Mouse (Mus musculus) left cerebral cortex, postnatal 25 days (tissue): ENCODE results near the gene Lrba. TPM values are rescaled to one million over a fixed set of nuclear protein-coding genes. Genes with fewer than 3 reads are reported as not detected.
A peak's percentile ranks its signal among the peaks of the same experiment; 100 is the strongest.

Experiments used
- DNase-seq, 2 experiments: peaks; one replicate each; pipeline ENCODE4 v3.0.0; 2022; ENCODE audit warnings: low spot score in 2 of 2, mixed read lengths in 1 of 2
- intact Hi-C: fragments of 180-260 bp; cut with DNase I; formaldehyde crosslinking; loops from one replicate; pipeline ENCODE4 v1.15.1; 2025
- total RNA-seq, 2 experiments: library from RNA; stranded (reverse); gene quantifications; 2 replicates each; pipeline ENCODE4 v1.2.3; 2021

The Lrba gene
- total RNA-seq, 2 experiments from 2014 or later, result 24.7 to 30.6 TPM

- no peak for DNase-seq
- intact Hi-C loops, result loop anchor here (10.0 kb wide), 1 partner anchor 291 kb away; no protein-coding TSS in a partner anchor
Observed at GRCm38 (mm10) chr3:86443497-86443896, 219.0 kb downstream of the Lrba start.

DNA sequence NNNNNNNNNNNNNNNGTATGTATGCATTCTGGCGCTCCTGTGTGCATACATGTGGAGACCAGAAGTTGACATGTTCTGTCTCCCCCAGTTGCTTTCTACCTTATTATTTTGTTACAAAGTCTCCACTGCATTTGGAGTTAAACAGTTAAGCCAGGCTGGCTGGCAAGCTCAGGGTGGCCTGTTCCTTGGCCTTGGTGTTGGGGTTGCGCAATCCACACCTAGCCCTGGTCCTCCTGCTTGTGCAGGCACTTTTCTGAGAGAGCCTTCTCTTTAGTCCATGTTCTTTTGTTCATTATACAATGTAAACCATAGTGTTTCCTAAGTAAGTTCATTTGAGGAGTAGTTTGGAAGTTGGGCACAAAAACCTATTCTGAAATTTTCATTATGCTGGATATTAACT is 226.7 kb downstream of the Lrba start:
- intact Hi-C loops, result no loop called here
- DNase-seq, result no peak

- DNase-seq, result no peak
- intact Hi-C loops, result no loop called here
Observed at GRCm38 (mm10) chr3:86461582-86461981, 237.1 kb downstream of the Lrba start.

- intact Hi-C loops, result no loop called here
Observed at GRCm38 (mm10) chr3:86489992-86490391, 265.5 kb downstream of the Lrba start.

GRCm38 (mm10) chr3:86500586-86500985 is 276.1 kb downstream of the Lrba start:
- intact Hi-C loops, result no loop called here
- no peak for DNase-seq

More at GRCm38 (mm10) chr3:86489992-86490391, 265.5 kb downstream of the Lrba start:
- no peak for DNase-seq

- intact Hi-C loops, result no loop called here
- peak in 1 of 2 experiments; percentile 16 for DNase-seq
Observed at GRCm38 (mm10) chr3:86518506-86519109, 294.1 kb downstream of the Lrba start.

DNA sequence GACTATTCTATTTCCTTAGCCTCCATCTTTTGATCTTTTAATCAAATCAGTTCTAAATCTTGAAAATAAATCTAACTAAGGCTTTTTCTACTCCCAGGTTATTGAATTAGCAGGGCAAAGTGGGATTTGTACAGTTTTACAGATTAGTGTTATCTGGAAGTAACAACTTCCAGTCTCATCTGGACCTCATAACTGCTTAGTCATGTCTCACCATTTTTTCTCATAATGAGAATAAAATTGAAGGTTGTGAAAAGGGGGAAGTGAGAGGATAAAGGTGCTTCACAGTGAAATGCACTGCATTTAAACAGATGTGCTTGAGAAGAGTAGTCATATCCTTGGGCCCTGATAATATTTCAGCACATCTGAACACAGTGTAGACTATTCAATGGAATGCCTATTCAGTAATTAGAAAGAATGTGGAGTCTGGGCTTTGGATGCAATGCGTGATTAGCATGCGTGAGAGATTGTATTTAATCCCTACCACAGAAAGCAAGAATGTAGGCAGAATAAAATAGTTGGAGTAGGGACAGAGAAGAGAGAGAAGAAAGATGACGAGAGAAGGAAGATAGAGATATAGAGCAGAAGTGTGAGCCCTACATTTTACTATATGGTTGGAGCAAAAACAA is 298.5 kb downstream of the Lrba start:
- intact Hi-C loops, result no loop called here

GRCm38 (mm10) chr3:86531531-86532269 is 307.2 kb downstream of the Lrba start:
- DNase-seq, result no peak
- intact Hi-C loops, result no loop called here

More for the DNA sequence above, 298.5 kb downstream of the Lrba start:
- DNase-seq, result no peak

DNA sequence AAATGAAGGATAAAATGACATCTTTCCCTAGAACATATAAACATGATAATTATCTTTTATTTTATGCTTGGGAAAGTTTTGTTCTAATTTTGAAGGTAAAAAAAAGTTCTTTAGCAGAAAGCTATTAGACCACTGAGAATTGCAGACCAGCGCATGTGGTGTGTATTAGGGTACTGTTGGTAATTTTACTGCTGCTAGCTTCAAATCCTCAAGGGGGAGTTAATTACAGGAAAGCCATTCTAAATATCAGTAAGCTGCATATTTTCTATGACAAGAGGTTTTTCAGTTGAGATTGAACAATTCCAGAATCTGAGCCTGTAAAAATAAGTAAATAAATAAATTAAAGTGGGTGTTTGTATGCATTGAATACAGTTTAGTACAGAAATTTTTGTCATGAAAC is 312.3 kb downstream of the Lrba start:
- DNase-seq, result no peak
- intact Hi-C loops, result no loop called here

- intact Hi-C loops, result no loop called here
Observed at GRCm38 (mm10) chr3:86538645-86539554, 314.4 kb downstream of the Lrba start.

GRCm38 (mm10) chr3:86539555-86540168 is 315.2 kb downstream of the Lrba start:
- intact Hi-C loops, result no loop called here
- no peak for DNase-seq

More at GRCm38 (mm10) chr3:86538645-86539554, 314.4 kb downstream of the Lrba start:
- DNase-seq, result no peak

- DNase-seq, result no peak
- intact Hi-C loops, result no loop called here
Observed at GRCm38 (mm10) chr3:86541074-86541614, 316.7 kb downstream of the Lrba start.

GRCm38 (mm10) chr3:86541863-86542397 is 317.4 kb downstream of the Lrba start:
- intact Hi-C loops, result no loop called here

DNA sequence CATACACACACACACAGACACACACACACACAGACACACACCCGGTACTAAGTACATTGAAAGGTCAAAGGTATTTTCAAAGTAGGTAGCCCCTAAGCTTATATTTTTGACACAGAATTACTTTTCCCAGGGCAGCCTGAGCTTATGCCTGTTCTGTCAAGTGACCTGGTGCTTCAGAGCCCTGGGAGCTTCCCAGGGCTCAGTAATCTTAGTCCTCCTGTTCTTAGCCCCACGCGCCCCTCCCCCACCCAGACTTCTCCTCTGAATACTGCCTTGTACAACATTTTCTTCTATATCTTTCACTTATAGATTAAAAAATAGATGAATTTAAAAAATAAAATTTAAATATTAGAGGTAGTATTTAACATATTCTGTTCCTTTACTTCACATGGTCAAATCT is 320.3 kb downstream of the Lrba start:
- DNase-seq, result no peak
- intact Hi-C loops, result no loop called here

More at GRCm38 (mm10) chr3:86541863-86542397, 317.4 kb downstream of the Lrba start:
- DNase-seq, result no peak

DNA sequence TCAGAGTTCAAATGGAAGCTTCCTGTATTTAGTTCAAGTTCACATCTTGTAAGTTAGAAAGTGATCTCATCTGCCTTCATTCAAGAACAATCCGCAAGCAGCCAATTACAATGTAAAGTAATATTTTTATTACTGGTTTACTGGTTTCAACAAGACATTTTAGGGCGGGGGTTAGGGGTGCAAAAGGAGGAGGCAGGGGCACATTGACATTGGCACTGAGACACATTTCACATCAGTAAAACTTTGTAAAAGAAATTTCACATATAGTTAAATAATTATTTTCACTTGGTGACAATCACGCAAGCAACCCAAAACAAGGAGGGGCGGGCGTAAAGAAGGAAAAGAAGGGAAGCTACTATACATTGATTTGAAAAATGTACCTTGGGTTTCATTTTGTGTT is 321.5 kb downstream of the Lrba start:
- DNase-seq, result no peak
- intact Hi-C loops, result no loop called here

GRCm38 (mm10) chr3:86546471-86547250 is 322.2 kb downstream of the Lrba start:
- intact Hi-C loops, result no loop called here
- peak; percentile 37 to 58 for DNase-seq

DNA sequence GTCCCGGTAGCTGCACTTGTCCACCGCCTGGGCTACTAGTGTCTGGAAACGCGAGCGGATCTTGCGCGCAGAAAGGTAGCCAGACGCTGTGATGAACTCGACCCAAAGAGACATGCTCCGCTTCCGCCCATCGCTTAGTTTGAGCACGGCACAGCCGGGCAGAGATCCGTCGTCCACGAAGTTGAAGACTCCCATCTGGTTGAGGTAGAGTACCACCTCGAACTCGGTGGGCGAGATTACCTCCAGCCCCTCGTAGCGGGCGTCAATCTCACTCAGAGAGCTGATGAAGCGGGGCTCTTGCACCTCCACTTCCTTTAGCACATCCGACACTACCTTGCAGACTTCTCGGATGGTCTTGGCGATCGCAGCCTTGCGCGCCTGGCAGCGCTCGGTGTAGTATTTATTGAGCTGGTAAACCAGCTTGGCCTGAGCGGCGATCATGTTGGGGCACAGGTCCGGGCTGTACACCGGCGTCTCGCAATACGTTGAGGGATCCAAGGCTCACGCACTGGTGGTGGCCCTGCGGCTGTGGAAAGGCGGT is 322.8 kb downstream of the Lrba start:
- DNase-seq, result no peak
- intact Hi-C loops, result no loop called here
